Mouse (Mus musculus): ENCODE results near the gene Epo. TPM values are rescaled to one million over a fixed set of nuclear protein-coding genes. Genes with fewer than 3 reads are reported as not detected.

Gene Epo
- polyA plus RNA-seq, 1 experiment from 2014 or later: 1.3 TPM

DNA sequence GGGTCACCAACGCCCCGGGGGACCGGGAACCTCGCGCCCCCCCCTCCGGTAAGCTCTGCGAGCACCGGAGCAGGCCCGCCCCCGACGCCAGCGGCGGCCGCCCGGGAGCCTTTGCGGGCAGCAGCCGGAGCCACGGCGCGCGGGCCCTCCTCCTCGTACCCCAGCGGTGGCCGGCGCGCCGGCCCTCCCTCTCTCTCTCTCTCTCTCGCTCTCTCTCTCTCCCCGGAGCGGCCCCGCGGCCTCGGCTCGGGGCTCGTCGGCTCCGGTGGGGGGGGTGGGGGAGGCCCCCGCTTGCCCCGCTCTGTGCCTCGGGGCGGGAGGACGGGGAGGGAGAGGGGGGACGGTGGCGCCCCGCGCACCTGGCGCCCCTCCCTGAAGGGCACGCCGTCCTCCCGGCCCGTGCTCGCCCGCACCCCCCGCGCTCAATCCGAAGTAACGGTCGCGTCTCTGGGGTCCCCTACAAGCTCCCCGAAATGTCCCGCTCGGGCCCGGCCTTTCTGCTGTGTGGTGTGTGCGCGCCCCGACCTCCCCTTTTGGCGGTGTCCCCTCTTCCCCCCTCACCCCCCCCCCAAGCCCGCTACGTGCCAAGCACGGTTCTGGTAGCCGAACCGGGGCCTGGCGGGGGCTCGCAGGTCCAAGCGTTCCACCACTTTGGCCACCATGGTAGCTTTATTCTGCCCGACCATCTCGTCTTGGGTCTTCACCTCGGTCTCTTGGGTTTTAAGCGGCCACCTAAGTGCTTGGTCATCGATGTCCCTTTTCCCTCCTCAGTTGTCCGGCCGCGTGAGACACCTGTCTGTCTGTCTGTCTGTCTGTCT is 22.3 kb downstream of the Epo start:
- H3K27ac ChIP-seq: peak overlapping the region; percentile 99
- H3K4me3 ChIP-seq: peak overlapping the region; percentile 100
- peaks cover 49% of the 10 kb centered on the region for H3K4me1 ChIP-seq (replicated peaks)
- H3K9me3 ChIP-seq: no peaks in the 10 kb centered on the region
- peaks cover 22% of the 10 kb centered on the region for H3K36me3 ChIP-seq
- no peaks in the 10 kb centered on the region for H3K27me3 ChIP-seq (ENCODE audit: insufficient read depth, poor library complexity, severe bottlenecking)
- under 1% methylated on average over 59 of the region's 83 CpGs for WGBS
- no peak for DNase-seq (ENCODE audit: low spot score)

DNA sequence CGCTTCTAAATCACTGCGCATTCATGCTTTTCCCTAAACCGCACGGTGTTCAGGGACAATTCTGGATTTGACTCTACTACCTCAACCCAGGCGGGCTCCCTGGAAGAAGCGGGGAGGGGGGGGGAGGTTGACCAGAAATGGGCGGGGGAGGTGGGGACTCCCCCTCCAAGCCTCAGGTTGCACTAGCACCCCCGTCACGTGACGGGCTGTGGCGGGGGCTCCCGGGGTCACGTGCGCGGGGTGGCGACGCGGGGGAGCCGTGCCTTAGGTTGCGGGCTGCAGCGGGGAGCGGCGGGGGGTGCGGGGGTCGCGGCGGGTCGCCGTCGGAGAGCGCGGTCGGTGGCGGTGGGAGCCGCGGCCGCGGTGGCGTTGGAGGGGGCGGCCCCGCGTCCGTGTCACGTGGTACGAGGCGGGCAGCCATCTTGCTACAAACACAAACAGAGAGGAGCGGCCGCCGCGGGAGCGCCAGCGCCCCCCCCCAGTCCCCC is 23.0 kb downstream of the Epo start:
- 2% methylated on average over 44 of the region's 52 CpGs for WGBS
- peaks cover 43% of the 10 kb centered on the region for H3K4me1 ChIP-seq (replicated peaks)

DNA sequence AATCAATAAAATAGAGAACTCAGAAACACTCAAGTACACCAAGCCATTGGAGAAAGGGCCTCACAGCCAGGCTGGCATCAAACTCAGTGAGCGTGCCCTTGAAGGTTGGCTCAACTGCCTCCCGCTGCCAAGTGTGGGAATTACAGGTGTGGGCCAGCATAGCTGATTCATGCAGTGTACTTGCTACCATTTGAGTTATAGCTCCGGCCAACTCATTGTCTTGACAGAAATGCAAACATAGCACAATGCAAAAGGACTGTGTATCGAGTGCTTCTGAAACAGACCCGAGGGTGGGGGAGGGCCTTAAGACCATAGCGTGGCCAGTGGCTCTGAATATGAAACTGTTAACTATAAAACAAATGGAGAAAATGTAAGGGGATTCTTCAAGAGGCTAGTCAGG is 29.0 kb downstream of the Epo start:
- H3K36me3 ChIP-seq: peaks cover 12% of the 10 kb centered on the region
- WGBS: 88% methylated on average over 6 of the region's 6 CpGs
- no peak overlapping the region for H3K27ac ChIP-seq
- H3K4me3 ChIP-seq: no peak overlapping the region
- H3K9me3 ChIP-seq: no peaks in the 10 kb centered on the region
- no peaks in the 10 kb centered on the region for H3K27me3 ChIP-seq (ENCODE audit: insufficient read depth, poor library complexity, severe bottlenecking)
- DNase-seq (ENCODE audit: low spot score): no peak
- H3K4me1 ChIP-seq (replicated peaks): peaks cover 24% of the 10 kb centered on the region

More for the DNA sequence above, 23.0 kb downstream of the Epo start:
- H3K36me3 ChIP-seq: peaks cover 19% of the 10 kb centered on the region
- DNase-seq (ENCODE audit: low spot score): peak; percentile 88
- no peaks in the 10 kb centered on the region for H3K27me3 ChIP-seq (ENCODE audit: insufficient read depth, poor library complexity, severe bottlenecking)
- H3K27ac ChIP-seq: peak overlapping the region; percentile 99
- H3K9me3 ChIP-seq: no peaks in the 10 kb centered on the region
- peak overlapping the region; percentile 100 for H3K4me3 ChIP-seq

GRCm38 (mm10) chr5:137502667-137503110 is 30.4 kb downstream of the Epo start:
- Histone ChIP-seq H3K36me3 (peaks cover 12% of the 10 kb centered on the region), H3K4me1 (replicated peaks) (peaks cover 24% of the 10 kb centered on the region), H3K9me3 (no peaks in the 10 kb centered on the region), H3K4me3 (peak overlapping the region; percentile 69), H3K27me3 (ENCODE audit: insufficient read depth, poor library complexity, severe bottlenecking) (no peaks in the 10 kb centered on the region), H3K27ac (peak overlapping the region; percentile 97)
- WGBS: 0% methylated on average over 30 of the region's 30 CpGs
- peak; percentile 89 for DNase-seq (ENCODE audit: low spot score)

- peak within 1 kb of the TSS; percentile 69 for H3K4me3 ChIP-seq
- no peaks in the 10 kb centered on the region for H3K27me3 ChIP-seq (ENCODE audit: insufficient read depth, poor library complexity, severe bottlenecking)
- 2% methylated on average over 64 of the region's 64 CpGs for WGBS
- peak within 1 kb of the TSS; percentile 97 for H3K27ac ChIP-seq
- no peaks in the 10 kb centered on the region for H3K9me3 ChIP-seq
- peaks cover 12% of the 10 kb centered on the region for H3K36me3 ChIP-seq
- peaks cover 24% of the 10 kb centered on the region for H3K4me1 ChIP-seq (replicated peaks)
- DNase-seq (ENCODE audit: low spot score): peak; percentile 100
Observed at GRCm38 (mm10) chr5:137501709-137502666, 31.1 kb downstream of the Epo start, which contains the start of gene Pop7. Gene Pop7 (minus strand): TSS chr5:137502518.

DNA sequence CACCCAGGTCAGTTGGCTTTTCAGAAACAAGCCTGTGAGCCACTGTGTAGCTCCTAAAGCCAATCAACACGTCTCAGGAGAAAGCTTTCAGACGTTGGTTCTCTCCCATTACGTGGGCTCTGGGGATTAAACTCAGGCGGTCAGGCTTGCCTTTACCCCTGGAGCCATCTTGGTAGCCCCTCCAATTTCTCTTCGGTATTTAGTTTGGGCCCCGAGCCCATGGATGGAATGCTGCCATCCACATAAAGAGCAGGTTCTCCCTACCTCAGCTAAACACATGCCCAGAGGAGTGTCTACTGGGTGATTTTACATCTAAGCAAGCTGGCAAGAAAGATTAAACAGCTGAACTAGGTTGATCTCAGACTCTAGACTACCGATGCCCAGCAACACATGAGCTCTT is 32.9 kb downstream of the Epo start:
- Histone ChIP-seq H3K4me1 (replicated peaks) (peaks cover 24% of the 10 kb centered on the region), H3K27me3 (ENCODE audit: insufficient read depth, poor library complexity, severe bottlenecking) (no peaks in the 10 kb centered on the region), H3K9me3 (no peaks in the 10 kb centered on the region), H3K4me3 (no peak overlapping the region), H3K36me3 (peaks cover 12% of the 10 kb centered on the region), H3K27ac (no peak overlapping the region)
- 92% methylated on average over 7 of the region's 7 CpGs for WGBS
- DNase-seq (ENCODE audit: low spot score): no peak

DNA sequence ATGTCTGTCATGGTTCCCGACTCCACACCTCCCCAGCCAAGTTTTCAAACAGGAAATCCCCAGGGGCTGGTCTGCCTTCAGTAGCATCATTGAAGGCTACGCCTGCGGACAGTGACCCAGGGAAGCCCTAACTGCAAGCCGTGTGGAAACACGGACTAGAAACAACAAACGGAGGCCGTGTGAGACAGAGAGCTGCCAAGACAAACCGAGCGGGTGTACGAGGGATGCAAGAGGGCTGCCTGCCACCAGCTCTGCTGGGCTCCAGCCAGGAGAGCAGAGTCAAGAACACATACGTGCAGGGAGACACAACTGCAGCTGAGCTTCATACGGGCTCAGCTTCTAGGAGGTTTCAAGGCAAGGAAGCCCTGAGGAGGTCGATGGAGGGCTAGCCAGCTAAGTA is 39.2 kb downstream of the Epo start:
- H3K36me3 ChIP-seq: no peaks in the 10 kb centered on the region
- H3K27me3 ChIP-seq (ENCODE audit: insufficient read depth, poor library complexity, severe bottlenecking): no peaks in the 10 kb centered on the region
- H3K4me1 ChIP-seq (replicated peaks): no peaks in the 10 kb centered on the region
- H3K4me3 ChIP-seq: no peak overlapping the region
- no peaks in the 10 kb centered on the region for H3K9me3 ChIP-seq
- H3K27ac ChIP-seq: no peak overlapping the region
- no peak for DNase-seq (ENCODE audit: low spot score)
- 83% methylated on average over 13 of the region's 13 CpGs for WGBS

- H3K4me1 ChIP-seq (replicated peaks): peaks cover under 1% of the 10 kb centered on the region; the same call in 1 of the 2 replicates
- no peaks in the 10 kb centered on the region for H3K27me3 ChIP-seq (ENCODE audit: insufficient read depth, poor library complexity, severe bottlenecking)
- H3K27ac ChIP-seq: no peak overlapping the region
- H3K4me3 ChIP-seq: no peak overlapping the region
- WGBS: 59% methylated on average over 4 of the region's 4 CpGs
- no peaks in the 10 kb centered on the region for H3K36me3 ChIP-seq
- H3K9me3 ChIP-seq: no peaks in the 10 kb centered on the region
- no peak for DNase-seq (ENCODE audit: low spot score)
Observed at GRCm38 (mm10) chr5:137491559-137491958, 41.5 kb downstream of the Epo start.

DNA sequence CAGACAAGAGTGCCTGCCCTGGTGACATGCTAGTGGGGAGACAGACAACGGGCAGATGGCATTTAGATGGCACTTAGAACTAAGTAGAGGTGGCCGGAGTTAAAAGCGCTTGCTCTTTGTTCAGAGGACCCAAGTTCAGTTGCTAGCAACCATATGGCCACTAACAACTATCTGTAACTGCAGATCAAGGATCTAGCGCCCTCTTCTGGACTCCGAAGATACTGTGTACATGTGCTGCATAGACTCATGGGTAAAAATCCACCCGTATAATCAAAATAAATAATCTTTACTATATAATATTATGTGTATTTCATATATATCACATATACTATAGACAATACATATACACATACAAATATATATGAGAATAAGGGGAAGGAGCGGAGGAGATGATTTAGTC is 45.4 kb downstream of the Epo start:
- no peak overlapping the region for H3K27ac ChIP-seq
- WGBS: 88% methylated on average over 7 of the region's 7 CpGs
- peaks cover 33% of the 10 kb centered on the region for H3K4me1 ChIP-seq (replicated peaks)
- H3K9me3 ChIP-seq: no peaks in the 10 kb centered on the region
- peaks cover 13% of the 10 kb centered on the region; the same call in 1 of the 2 replicates for H3K27me3 ChIP-seq (ENCODE audit: insufficient read depth, poor library complexity, severe bottlenecking)
- no peak for DNase-seq (ENCODE audit: low spot score)
- H3K36me3 ChIP-seq: no peaks in the 10 kb centered on the region
- no peak overlapping the region for H3K4me3 ChIP-seq

DNA sequence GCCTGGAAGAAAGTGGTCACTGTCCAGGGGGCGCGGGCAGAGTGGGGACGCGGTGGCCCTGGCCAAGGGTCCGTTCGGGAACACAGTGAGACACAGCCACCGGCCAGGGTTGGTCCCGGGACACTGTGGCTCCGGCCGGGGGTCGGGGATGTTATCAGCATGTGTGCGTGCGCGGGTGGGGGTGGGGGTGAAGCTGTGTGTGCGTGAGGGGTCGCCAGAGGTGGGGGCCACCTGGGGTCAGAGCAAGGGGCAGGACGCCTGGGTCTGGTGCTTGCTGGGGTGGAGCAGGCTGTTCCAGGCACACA is 47.2 kb downstream of the Epo start:
- Histone ChIP-seq H3K27me3 (ENCODE audit: insufficient read depth, poor library complexity, severe bottlenecking) (peaks cover 13% of the 10 kb centered on the region; the same call in 1 of the 2 replicates), H3K9me3 (no peaks in the 10 kb centered on the region), H3K27ac (peak overlapping the region; percentile 89), H3K4me1 (replicated peaks) (peaks cover 47% of the 10 kb centered on the region), H3K4me3 (peak overlapping the region; percentile 65), H3K36me3 (no peaks in the 10 kb centered on the region)
- DNase-seq (ENCODE audit: low spot score): no peak
- 2% methylated on average over 17 of the region's 17 CpGs for WGBS

DNA sequence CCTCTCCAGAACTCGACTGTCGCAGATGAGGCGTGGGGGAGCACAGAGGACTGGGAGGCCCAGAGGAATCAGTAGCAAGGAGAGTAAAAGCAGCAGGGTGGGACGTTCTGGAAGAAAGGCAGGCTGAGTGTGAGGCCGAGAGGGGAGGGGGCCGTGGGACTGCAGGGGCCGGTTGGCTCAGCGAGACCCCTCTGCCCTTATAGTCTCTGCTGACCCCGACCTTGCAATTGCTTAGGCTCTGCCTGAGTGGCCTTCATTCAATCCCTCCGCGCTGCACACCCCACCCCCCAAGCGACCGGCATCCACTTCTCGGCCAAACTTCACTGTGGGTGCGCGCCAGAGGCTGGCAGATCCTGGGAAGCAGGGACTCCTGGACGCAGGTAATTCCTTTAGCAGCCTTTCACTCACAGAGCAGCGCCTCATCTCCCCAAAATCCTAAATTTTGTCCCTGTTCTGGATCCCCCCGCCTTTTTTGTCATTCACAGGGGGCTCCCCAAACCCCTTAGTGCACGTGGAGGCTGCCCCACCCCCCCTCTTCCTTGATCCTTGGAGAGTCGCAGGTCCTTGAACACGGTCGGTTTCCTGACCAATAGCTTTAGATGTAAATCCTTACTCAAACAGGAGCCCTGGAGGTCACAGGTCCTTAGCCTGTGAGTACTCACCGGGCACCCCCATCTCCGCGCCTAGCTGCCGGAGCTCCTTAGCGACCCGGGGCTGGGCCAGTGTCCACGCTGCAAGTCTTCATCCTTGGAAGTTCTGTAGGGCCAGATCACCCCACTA is 47.8 kb downstream of the Epo start:
- H3K27ac ChIP-seq: peak overlapping the region; percentile 89
- peaks cover 47% of the 10 kb centered on the region for H3K4me1 ChIP-seq (replicated peaks)
- DNase-seq (ENCODE audit: low spot score): peak; percentile 54
- H3K9me3 ChIP-seq: no peaks in the 10 kb centered on the region
- no peaks in the 10 kb centered on the region for H3K36me3 ChIP-seq
- 3% methylated on average over 30 of the region's 30 CpGs for WGBS
- H3K4me3 ChIP-seq: peak overlapping the region; percentile 65
- H3K27me3 ChIP-seq (ENCODE audit: insufficient read depth, poor library complexity, severe bottlenecking): peaks cover 13% of the 10 kb centered on the region; the same call in 1 of the 2 replicates

DNA sequence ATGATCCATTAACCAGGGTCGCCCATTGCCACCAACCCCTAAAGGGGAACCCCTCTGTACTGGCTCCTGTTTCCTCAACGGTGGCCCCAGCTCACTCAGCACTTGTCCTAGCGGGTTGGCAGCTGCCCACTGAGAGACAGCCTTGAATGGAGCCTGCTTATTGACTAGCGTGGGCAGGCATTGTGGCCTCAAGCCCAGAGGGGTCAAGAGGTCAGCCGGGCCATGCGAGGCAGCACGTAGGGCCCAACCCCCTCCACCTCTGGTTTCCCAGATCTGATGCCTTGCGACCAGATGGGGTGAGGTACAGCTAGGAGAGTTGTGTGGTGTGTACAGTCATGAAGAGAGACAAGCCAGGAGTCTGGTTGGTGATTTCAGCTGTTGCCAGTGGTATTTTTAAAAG is 51.1 kb downstream of the Epo start:
- peak; percentile 76 for DNase-seq (ENCODE audit: low spot score)
- H3K9me3 ChIP-seq: no peaks in the 10 kb centered on the region
- peak overlapping the region; percentile 81 for H3K27ac ChIP-seq
- H3K4me1 ChIP-seq (replicated peaks): peaks cover 47% of the 10 kb centered on the region
- peak overlapping the region; percentile 18 for H3K4me3 ChIP-seq
- 5% methylated on average over 8 of the region's 8 CpGs for WGBS
- H3K27me3 ChIP-seq (ENCODE audit: insufficient read depth, poor library complexity, severe bottlenecking): peaks cover 13% of the 10 kb centered on the region; the same call in 1 of the 2 replicates
- H3K36me3 ChIP-seq: no peaks in the 10 kb centered on the region
